Mouse (Mus musculus) liver, embryonic 14.5 days (tissue): ENCODE results near the gene Als2cr12.

Experiments used
- CTCF ChIP-seq: IDR thresholded peaks from 2 replicates; pipeline ENCODE4 v1.5.1; 2016; ENCODE audit warnings: antibody characterized with exemption, low read depth, control low read depth
- EP300 ChIP-seq: IDR thresholded peaks from 2 replicates; pipeline ENCODE4 v1.6.1; 2016; ENCODE audit warnings: antibody characterized with exemption, low read depth

DNA sequence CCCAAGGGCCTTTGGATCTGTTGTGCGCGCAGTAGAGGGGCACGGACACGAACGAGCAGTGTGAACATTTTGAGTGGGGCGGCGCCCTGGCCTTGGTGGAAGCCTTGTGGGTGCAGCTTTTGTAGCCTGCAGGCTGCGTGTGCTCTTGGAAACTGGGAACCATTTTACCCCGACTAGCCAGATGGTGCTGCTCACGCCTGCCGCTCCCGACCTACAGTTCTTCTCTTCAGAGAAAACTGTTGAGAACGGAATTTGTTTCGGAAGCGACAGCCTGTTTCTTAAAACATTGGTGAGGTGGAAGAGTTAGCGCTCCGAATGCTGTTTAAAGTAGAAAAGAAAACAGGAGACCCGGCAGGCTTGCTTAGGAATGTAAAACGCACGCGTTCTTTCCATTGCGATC lies 41.2 kb upstream of the Als2cr12 start:
- TF ChIP-seq CTCF (no peak), EP300 (no peak)
